Mouse (Mus musculus) ovary, postnatal 14 days (tissue): ENCODE measurements at regions not wholly inside any gene's neighbourhood (a gene's known extent, or its start where the extent isn't known, plus 50 kb on each side); places are given as distances from the start of the nearest gene placed in this dataset.

Source experiments
- DNase-seq: peaks from one replicate; pipeline ENCODE4 v3.0.0; 2022; ENCODE audit warnings: low spot score

- DNase-seq: no peak
Observed at GRCm38 (mm10) chr8:79515282-79515783, 116.0 kb upstream of the Smad1 start.

- no peak for DNase-seq
Observed at GRCm38 (mm10) chr8:79514655-79515278, 115.4 kb upstream of the Smad1 start.

GRCm38 (mm10) chr8:79508597-79508996 lies 109.3 kb upstream of the Smad1 start:
- no peak for DNase-seq

GRCm38 (mm10) chr8:79505381-79505780 lies 106.1 kb upstream of the Smad1 start:
- DNase-seq: no peak

DNA sequence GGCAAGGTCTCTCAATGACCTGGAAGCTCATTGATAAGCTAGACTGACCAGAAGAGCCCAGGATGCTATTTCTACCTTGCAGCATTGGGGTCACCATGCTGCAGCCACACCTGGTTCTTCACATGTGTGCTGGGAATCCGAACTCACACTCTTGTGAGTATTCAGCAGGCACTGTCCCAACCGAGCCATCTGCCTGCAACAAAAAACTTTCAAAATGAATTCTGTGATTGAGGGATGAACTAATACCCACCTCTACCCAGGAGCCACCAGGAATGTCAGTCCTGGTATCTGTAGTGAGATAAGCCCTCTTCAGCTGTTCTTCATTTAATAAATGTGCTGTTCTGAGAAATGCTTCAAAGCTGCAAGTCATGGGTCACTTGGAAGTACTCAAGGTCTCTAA lies 104.6 kb upstream of the Smad1 start:
- no peak for DNase-seq

DNA sequence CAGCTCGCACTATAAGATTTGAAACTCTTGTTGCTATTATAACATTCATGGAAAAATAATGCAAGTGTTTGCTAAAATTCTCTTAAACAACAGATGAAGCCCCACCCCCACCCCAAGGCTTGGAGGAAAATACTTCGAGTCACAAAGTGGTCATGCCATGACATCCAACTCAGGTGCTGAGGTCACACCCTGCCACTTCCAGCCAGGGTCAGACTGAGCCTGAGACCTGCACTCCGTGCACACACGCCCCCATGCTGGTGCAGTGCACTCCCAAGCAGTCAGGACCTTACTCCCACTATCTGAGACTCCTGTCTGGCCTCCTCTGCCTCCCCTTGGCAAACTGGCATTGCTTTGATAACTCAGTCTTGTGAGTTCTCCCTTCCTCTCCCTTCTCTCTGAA lies 102.7 kb upstream of the Smad1 start:
- no peak for DNase-seq

DNA sequence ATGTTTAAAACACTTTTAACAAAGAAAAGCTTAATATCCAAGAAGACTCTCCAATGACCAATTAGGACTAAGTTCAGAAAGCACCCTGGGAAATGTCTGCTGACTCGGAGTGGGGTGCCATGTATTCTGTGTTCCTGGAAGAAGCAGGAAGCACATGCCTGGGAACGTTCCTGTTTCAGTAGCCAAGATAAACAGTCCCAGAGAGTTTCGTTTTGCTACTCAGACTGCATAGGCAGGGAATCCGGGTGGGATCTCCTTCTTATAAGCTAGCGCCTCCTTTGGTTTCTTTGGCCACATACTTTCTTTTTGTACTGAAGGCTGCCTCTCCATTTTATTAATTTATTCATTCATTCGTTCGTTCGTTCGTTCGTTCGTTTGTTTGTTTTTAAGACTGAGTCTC lies 101.9 kb upstream of the Smad1 start:
- DNase-seq: no peak

DNA sequence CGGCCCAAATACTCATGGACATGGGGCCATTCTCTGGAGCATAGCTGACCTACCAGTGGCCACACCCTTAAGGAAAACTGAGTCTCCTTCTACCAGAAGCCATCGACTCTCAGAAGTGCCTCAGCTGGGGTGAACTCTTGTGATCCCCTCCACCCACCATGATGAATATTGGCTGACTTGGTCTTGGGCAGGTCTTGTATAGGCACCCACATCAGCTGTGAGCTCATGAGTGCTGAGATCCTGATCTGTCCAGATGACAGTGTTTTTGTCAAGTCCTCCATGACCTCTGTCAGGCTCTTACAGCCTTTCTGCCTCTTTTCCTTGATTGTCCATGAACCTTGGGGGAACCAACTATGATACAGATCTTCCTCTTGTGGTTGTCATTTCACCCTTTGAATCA lies 99.9 kb upstream of the Smad1 start:
- DNase-seq: no peak

DNA sequence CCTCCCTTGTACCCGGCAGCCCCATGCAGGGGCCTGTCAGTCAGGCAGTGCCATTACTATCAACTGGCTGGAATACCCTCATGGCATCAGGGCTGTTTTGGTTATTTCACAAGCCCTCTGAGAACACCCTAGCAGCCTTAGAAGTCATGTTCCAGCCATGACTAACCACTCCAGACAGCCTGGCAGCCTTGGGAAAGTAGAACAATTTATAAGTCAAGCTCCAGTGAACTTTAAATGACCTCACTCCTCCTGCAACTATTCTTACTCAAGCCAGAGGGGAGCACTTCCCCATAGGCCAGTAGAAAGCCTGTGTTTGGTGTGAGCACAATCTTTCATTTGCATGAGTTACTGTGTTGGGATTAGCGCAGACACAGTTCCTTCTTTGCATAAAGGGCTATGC lies 99.3 kb upstream of the Smad1 start:
- DNase-seq: no peak

GRCm38 (mm10) chr8:79491156-79491698 lies 91.9 kb upstream of the Smad1 start:
- DNase-seq: no peak

GRCm38 (mm10) chr8:79490739-79491138 lies 91.4 kb upstream of the Smad1 start:
- DNase-seq: no peak

- no peak for DNase-seq
Observed at GRCm38 (mm10) chr8:79488861-79489260, 89.5 kb upstream of the Smad1 start.

DNA sequence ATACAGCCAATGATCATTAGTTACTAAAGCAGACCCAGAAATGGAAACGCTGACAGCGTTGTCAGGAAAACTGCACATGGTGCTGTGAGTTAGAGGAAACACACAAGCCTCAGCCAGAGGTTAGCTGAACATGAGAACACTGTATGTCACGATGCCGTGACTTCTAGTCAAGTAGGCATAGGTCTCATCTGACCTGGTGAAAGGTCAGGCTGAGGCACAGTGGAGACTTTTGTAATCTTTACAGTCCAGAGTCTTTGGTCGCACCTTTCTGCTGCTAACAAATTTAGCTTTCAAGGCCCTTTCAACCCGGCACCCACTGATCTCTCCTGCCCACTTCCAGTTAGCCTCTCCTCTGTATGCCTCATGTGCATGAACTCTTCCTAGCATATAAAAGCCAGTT lies 88.3 kb upstream of the Smad1 start:
- no peak for DNase-seq

GRCm38 (mm10) chr8:79479326-79479725 lies 80.0 kb upstream of the Smad1 start:
- DNase-seq: no peak

DNA sequence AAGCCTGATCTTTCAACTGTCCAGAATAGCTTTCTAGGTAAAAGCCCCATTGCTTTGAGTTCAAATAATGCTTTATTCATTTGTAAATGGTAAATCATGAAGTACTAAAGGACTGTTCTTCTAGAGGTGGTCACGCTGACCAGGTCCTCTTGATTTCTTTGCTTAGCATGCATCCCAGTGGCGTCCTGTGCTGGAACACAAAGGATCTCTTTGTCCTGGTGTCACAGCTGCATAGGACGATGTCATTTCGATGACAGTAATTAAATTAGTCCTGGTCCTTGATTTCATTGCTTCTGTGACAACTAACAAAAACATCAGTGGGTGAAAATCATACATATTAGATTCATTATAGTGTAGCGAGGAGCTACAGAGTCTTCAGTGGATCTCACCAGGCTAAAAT lies 76.7 kb upstream of the Smad1 start:
- no peak for DNase-seq

DNA sequence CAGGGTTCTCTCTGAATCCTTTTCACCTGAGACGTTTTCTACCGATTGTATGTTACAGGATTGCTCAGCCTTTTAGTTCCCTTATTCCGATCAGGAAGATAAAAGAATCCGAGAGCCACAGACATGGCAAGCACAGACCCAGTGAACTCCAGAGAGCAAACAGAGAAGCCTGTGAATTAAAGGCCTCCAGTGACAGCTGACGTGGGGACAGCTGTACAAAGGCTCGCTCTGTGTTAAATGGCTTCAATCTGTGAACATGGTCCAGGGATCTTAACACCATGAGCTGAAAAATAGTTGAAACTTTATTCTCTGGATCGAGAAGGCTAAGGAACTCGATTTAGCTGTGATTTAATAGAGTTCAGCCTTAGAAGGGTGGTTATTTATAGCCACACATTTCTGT lies 75.4 kb upstream of the Smad1 start:
- DNase-seq: no peak

DNA sequence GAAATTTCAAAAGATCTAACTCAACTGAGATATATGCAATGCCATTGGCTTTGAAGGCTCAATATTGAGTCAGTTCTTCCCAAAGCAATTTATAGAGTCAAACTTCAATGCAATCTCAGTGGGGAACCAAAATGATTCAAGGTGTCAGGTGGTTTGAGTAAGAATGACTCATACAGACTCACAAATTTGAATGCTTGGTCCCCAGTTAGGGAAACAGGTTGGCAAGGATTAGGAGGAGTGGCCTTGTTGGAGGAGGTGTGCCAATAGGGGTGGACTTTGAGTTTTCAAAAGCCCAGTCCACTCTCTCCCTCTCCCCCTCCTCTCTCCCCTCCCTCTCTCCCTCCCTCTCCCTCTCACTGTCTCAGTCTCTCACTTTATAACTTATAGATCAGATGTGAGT lies 52.8 kb upstream of the Smad1 start:
- no peak for DNase-seq

DNA sequence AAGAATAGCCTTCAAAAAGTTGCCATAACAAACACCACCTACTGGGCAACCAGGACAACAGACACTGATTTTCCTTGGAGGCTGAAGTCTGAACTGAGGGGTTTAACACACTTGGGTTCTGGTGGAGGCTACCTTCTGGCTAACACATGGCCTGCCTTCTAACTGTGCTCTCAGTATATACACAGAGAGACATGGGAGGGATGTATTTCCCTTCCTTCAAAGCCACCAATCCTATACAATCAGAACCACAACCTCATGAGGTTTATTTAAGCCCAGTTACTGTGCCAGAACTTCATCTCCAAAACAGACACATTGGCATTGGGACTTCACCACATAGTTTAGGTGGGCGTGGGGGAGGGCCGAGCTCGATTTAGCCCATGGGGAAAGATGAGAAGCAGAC lies 50.1 kb upstream of the Smad1 start:
- DNase-seq: no peak
